Mouse (Mus musculus): ENCODE results near the gene Mrpl44. TPM values are rescaled to one million over a fixed set of nuclear protein-coding genes. Genes with fewer than 3 reads are reported as not detected.

Gene Mrpl44
- polyA plus RNA-seq, 1 experiment = 32.6 TPM

- Histone ChIP-seq H3K4me3 (no peak overlapping the region), H3ac (ENCODE audit: control insufficient read depth, insufficient read length) (no peak overlapping the region), H3K4me2 (ENCODE audit: low read depth) (no peak overlapping the region), H3K27me3 (ENCODE audit: control insufficient read depth, insufficient read depth, insufficient read length) (no peaks in the 10 kb centered on the region), H3K79me2 (ENCODE audit: control insufficient read depth, insufficient read depth) (no peaks in the 10 kb centered on the region), H3K36me3 (ENCODE audit: control insufficient read depth, insufficient read depth) (no peaks in the 10 kb centered on the region)
- TF ChIP-seq E2F4 (IDR thresholded peaks at IDR 0.05; ENCODE audit: insufficient read depth) = no peak
- no peak for TF ChIP-seq CEBPB (IDR thresholded peaks at IDR 0.05; ENCODE audit: insufficient read depth, poor library complexity, severe bottlenecking)
- no peak for TF ChIP-seq POLR2A (IDR thresholded peaks at IDR 0.05; ENCODE audit: insufficient read length, low read depth)
- TF ChIP-seq MAX (IDR thresholded peaks at IDR 0.05; ENCODE audit: low read depth) = no peak
- no peak for TF ChIP-seq MYOD1 (IDR thresholded peaks at IDR 0.05; ENCODE audit: control insufficient read depth in 1 of 3, insufficient read length in 2 of 3, low read depth in 2 of 3)
- no peak for TF ChIP-seq TCF3 (IDR thresholded peaks at IDR 0.05; ENCODE audit: insufficient read length, low read depth)
- TF ChIP-seq SRF (IDR thresholded peaks at IDR 0.05; ENCODE audit: control insufficient read depth, insufficient read length, low read depth) = no peak
- no peak for TF ChIP-seq TCF12 (IDR thresholded peaks at IDR 0.05; ENCODE audit: insufficient read depth, poor library complexity, severe bottlenecking)
- TF ChIP-seq MYOG (IDR thresholded peaks at IDR 0.05; ENCODE audit: control insufficient read depth in 1 of 3, insufficient read depth in 1 of 3, insufficient read length in 2 of 3, low read depth in 2 of 3) = no peak
- TF ChIP-seq USF1 (IDR thresholded peaks at IDR 0.05; ENCODE audit: low read depth) = no peak
- no peak for TF ChIP-seq REST (IDR thresholded peaks at IDR 0.05; ENCODE audit: insufficient read depth, insufficient read length)
- no peak for TF ChIP-seq POLR2AphosphoS2 (IDR thresholded peaks at IDR 0.05; ENCODE audit: insufficient read length, low read depth)
These were observed 39.6 kb downstream of the Mrpl44 start for GRCm38 (mm10) chr1:79815446-79815845.

GRCm38 (mm10) chr1:79819296-79819879 lies 43.6 kb downstream of the Mrpl44 start:
- Histone ChIP-seq H3K4me2 (ENCODE audit: low read depth) (no peak overlapping the region), H3K36me3 (ENCODE audit: control insufficient read depth, insufficient read depth) (no peaks in the 10 kb centered on the region), H3ac (ENCODE audit: control insufficient read depth, insufficient read length) (no peak overlapping the region), H3K4me3 (no peak overlapping the region), H3K79me2 (ENCODE audit: control insufficient read depth, insufficient read depth) (no peaks in the 10 kb centered on the region), H3K27me3 (ENCODE audit: control insufficient read depth, insufficient read depth, insufficient read length) (no peaks in the 10 kb centered on the region)
- TF ChIP-seq REST (IDR thresholded peaks at IDR 0.05; ENCODE audit: insufficient read depth, insufficient read length) (no peak), TCF12 (IDR thresholded peaks at IDR 0.05; ENCODE audit: insufficient read depth, poor library complexity, severe bottlenecking) (no peak), POLR2AphosphoS2 (IDR thresholded peaks at IDR 0.05; ENCODE audit: insufficient read length, low read depth) (no peak), CEBPB (IDR thresholded peaks at IDR 0.05; ENCODE audit: insufficient read depth, poor library complexity, severe bottlenecking) (no peak), MYOG (IDR thresholded peaks at IDR 0.05; ENCODE audit: control insufficient read depth in 1 of 3, insufficient read depth in 1 of 3, insufficient read length in 2 of 3, low read depth in 2 of 3) (no peak), TCF3 (IDR thresholded peaks at IDR 0.05; ENCODE audit: insufficient read length, low read depth) (no peak)

- H3K4me3 ChIP-seq = peak overlapping the region; percentile 22
- H3K36me3 ChIP-seq (ENCODE audit: control insufficient read depth, insufficient read depth) = no peaks in the 10 kb centered on the region
- peak overlapping the region; percentile 82 for H3K4me2 ChIP-seq (ENCODE audit: low read depth)
- H3ac ChIP-seq (ENCODE audit: control insufficient read depth, insufficient read length) = no peak overlapping the region
- no peaks in the 10 kb centered on the region for H3K79me2 ChIP-seq (ENCODE audit: control insufficient read depth, insufficient read depth)
- TF ChIP-seq MYOD1 (IDR thresholded peaks at IDR 0.05; ENCODE audit: control insufficient read depth in 1 of 3, insufficient read length in 2 of 3, low read depth in 2 of 3) = no peak
- peak; percentile 33; the same call in 1 of the 2 replicates for TF ChIP-seq CEBPB (IDR thresholded peaks at IDR 0.05; ENCODE audit: insufficient read depth, poor library complexity, severe bottlenecking)
- H3K27me3 ChIP-seq (ENCODE audit: control insufficient read depth, insufficient read depth, insufficient read length) = no peaks in the 10 kb centered on the region
These were observed 47.1 kb downstream of the Mrpl44 start for GRCm38 (mm10) chr1:79822806-79823525.

GRCm38 (mm10) chr1:79823951-79824633 lies 48.3 kb downstream of the Mrpl44 start:
- TF ChIP-seq POLR2A (IDR thresholded peaks at IDR 0.05; ENCODE audit: insufficient read length, low read depth) (no peak), TCF3 (IDR thresholded peaks at IDR 0.05; ENCODE audit: insufficient read length, low read depth) (no peak), CEBPB (IDR thresholded peaks at IDR 0.05; ENCODE audit: insufficient read depth, poor library complexity, severe bottlenecking) (no peak), MYOD1 (IDR thresholded peaks at IDR 0.05; ENCODE audit: control insufficient read depth in 1 of 3, insufficient read length in 2 of 3, low read depth in 2 of 3) (no peak), MYOG (IDR thresholded peaks at IDR 0.05; ENCODE audit: control insufficient read depth in 1 of 3, insufficient read depth in 1 of 3, insufficient read length in 2 of 3, low read depth in 2 of 3) (no peak), REST (IDR thresholded peaks at IDR 0.05; ENCODE audit: insufficient read depth, insufficient read length) (no peak), POLR2AphosphoS2 (IDR thresholded peaks at IDR 0.05; ENCODE audit: insufficient read length, low read depth) (no peak), USF1 (IDR thresholded peaks at IDR 0.05; ENCODE audit: low read depth) (no peak), MAX (IDR thresholded peaks at IDR 0.05; ENCODE audit: low read depth) (no peak)
- H3ac ChIP-seq (ENCODE audit: control insufficient read depth, insufficient read length) = no peak overlapping the region
- peak overlapping the region; percentile 82 for H3K4me2 ChIP-seq (ENCODE audit: low read depth)
- peak overlapping the region; percentile 22 for H3K4me3 ChIP-seq
- no peaks in the 10 kb centered on the region for H3K79me2 ChIP-seq (ENCODE audit: control insufficient read depth, insufficient read depth)
- H3K27me3 ChIP-seq (ENCODE audit: control insufficient read depth, insufficient read depth, insufficient read length) = no peaks in the 10 kb centered on the region
- no peaks in the 10 kb centered on the region for H3K36me3 ChIP-seq (ENCODE audit: control insufficient read depth, insufficient read depth)

Other genes with a start within 250 kb of the Mrpl44 start
- 0.34 TPM for gene Ap1s3, start 104.0 kb upstream of the Mrpl44 start, polyA plus RNA-seq (2012; fragmentation: generic; extraction: Trizol)
- gene Wdfy1, start 125 bp downstream of the Mrpl44 start, polyA plus RNA-seq (2012; fragmentation: generic; extraction: Trizol) = 28.6 TPM
- gene Serpine2, start 85.2 kb downstream of the Mrpl44 start, polyA plus RNA-seq (2012; fragmentation: generic; extraction: Trizol) = 18.2 TPM

Data from myocyte (in vitro differentiated cells).